Mouse (Mus musculus) heart, postnatal 0 days (tissue): ENCODE data around the gene Nudt3. TPM values are rescaled to one million over a fixed set of nuclear protein-coding genes. Genes with fewer than 3 reads are reported as not detected.

Experiments
- ATAC-seq: fragments of 200-750 bp; cut with Nextera tagmentation; 2 replicates; pipeline ENCODE4 v1.8.0; 2017; ENCODE audit warnings: low read depth, moderate number of reproducible peaks, moderate library complexity; ENCODE audit not compliant: insufficient read depth
- DNase-seq: peaks from one replicate; pipeline ENCODE4 v3.0.0-alpha.2; 2016; ENCODE audit warnings: low spot score
- H3K27ac ChIP-seq: fragments of 300-500 bp; sonication (generic); 2 replicates; pipeline ENCODE4 v1.5.1; 2014; ENCODE audit warnings: low read depth, mild to moderate bottlenecking
- H3K27me3 ChIP-seq: fragments of 300-500 bp; sonication (generic); 2 replicates; pipeline ENCODE4 v1.6.1; 2014; ENCODE audit warnings: low read length, mixed read lengths; ENCODE audit not compliant: control insufficient read depth, insufficient read depth
- H3K36me3 ChIP-seq: fragments of 300-500 bp; sonication (generic); replicated peaks from 2 replicates; pipeline ENCODE4 v1.6.1; 2014; ENCODE audit warnings: low read length, mixed read lengths; ENCODE audit not compliant: control insufficient read depth, insufficient read depth
- H3K4me1 ChIP-seq: fragments of 300-500 bp; sonication (generic); 2 replicates; pipeline ENCODE4 v1.6.1; 2014; ENCODE audit warnings: antibody characterized with exemption; ENCODE audit not compliant: control insufficient read depth, insufficient read depth
- H3K4me2 ChIP-seq: fragments of 300-500 bp; sonication (generic); 2 replicates; pipeline ENCODE4 v1.6.1; 2014; ENCODE audit warnings: low read depth, mild to moderate bottlenecking, low read length, moderate library complexity
- H3K4me3 ChIP-seq: fragments of 300-500 bp; sonication (generic); 2 replicates; pipeline ENCODE4 v1.5.1; 2014; ENCODE audit warnings: low read depth, low read length
- H3K9ac ChIP-seq: fragments of 300-500 bp; sonication (generic); replicated peaks from 2 replicates; pipeline ENCODE4 v1.6.1; 2014; ENCODE audit warnings: low read depth, low read length, mixed read lengths
- H3K9me3 ChIP-seq: fragments of 300-500 bp; sonication (generic); replicated peaks from 2 replicates; pipeline ENCODE4 v1.6.1; 2016; ENCODE audit warnings: low read length; ENCODE audit not compliant: control insufficient read depth
- CTCF ChIP-seq: IDR thresholded peaks from 2 replicates; pipeline ENCODE4 v1.5.1; 2016; ENCODE audit warnings: antibody characterized with exemption, control low read depth, low read depth
- EP300 ChIP-seq: IDR thresholded peaks from 2 replicates; pipeline ENCODE4 v1.6.1; 2016; ENCODE audit warnings: antibody characterized with exemption, low read depth
- WGBS: fragments of 180-500 bp; shearing (Covaris S2); extraction: QIAGEN DNeasy Blood & Tissue Kit; methylation state at CpG from one replicate; pipeline ENCODE4 v1.1.7; 2014; 5-methylcytosine and 5-hydroxymethylcytosine counted together
- polyA plus RNA-seq: library from polyadenylated mRNA; unstranded; fragments of >200 nt; fragmentation: Nextera tagmentation; extraction: Ambion mirVana; gene quantifications from 2 replicates; pipeline ENCODE4 v1.2.1, GENCODE M21; 2015
- total RNA-seq: library from RNA; depleted of rRNA; stranded (reverse); fragments of >200 nt; gene quantifications from 2 replicates; pipeline ENCODE4 v1.2.3, GENCODE M21; 2014; ENCODE audit warnings: low replicate concordance

Gene Nudt3
- total and polyA plus RNA-seq, 2 experiments from 2014 or later, result 140 to 184 TPM

DNA sequence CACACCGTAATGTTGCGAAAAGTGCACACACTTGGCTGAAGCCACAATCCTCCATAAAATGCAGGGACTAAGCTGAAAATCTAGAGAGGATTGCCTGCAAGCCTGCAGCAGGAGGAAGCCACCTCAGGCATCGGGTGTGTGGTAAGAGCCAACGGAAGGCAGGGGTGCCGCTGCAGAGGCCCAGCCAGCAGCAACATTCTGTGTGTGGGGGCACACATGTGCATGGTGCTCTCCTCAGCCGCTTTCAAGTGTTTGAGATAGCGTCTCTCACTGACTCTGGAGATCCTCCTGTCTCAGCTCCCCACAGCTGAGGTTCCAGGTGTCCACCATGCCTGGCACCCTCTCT lies 30.8 kb downstream of the Nudt3 start:
- 87% methylated on average over 7 of the region's 7 CpGs for WGBS
- H3K9ac ChIP-seq, result no peak overlapping the region
- no peaks in the 10 kb centered on the region for H3K27me3 ChIP-seq
- H3K9me3 ChIP-seq, result no peaks in the 10 kb centered on the region
- peaks cover 22% of the 10 kb centered on the region for H3K36me3 ChIP-seq
- TF ChIP-seq EP300, result no peak
- no peak for TF ChIP-seq CTCF
- no peak overlapping the region for H3K27ac ChIP-seq
- no peak overlapping the region for H3K4me2 ChIP-seq
- ATAC-seq (no peak), DNase-seq (no peak)
- H3K4me1 ChIP-seq, result peaks cover 54% of the 10 kb centered on the region
- H3K4me3 ChIP-seq, result no peak overlapping the region

DNA sequence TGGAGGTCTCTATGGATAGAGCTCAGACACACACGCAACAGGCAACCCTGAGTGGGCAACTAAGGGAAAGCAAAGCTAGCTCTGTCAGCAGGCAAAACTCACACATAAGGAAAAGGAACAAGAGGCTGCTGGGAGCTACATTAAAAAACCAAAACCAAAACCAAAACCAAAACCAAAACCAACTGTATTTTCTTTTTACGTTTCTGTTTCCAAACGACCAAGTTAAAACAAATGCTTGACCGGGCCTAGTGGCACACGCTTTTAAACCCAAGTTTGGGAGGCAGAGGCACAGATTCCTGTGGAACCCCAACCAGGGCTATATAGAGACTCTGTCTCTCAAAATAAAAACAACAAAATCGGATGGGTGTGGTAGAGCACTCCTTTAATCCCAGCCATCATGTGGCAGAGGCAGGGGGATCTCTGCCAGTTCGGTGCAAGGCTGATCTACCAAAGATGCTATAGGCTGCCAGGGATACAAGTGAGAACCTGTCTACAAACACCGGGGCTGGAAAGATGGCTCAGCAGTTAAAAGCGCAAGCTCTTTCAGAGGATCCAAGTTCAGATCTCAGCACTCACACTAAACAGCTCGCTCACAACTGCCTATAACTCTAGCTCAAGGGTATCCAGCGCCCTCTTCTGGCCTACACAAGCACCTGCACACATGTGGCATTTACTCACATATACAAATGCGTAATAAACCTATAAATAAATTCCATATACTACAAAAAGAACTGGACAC lies 31.3 kb downstream of the Nudt3 start:
- H3K36me3 ChIP-seq, result peaks cover 22% of the 10 kb centered on the region
- ATAC-seq, result no peak
- H3K4me2 ChIP-seq, result no peak overlapping the region
- no peaks in the 10 kb centered on the region for H3K27me3 ChIP-seq
- H3K9ac ChIP-seq, result no peak overlapping the region
- H3K4me3 ChIP-seq, result no peak overlapping the region
- peak overlapping the region; percentile 60; the same call in 1 of the 2 replicates for H3K27ac ChIP-seq
- no peaks in the 10 kb centered on the region for H3K9me3 ChIP-seq
- 87% methylated on average over 12 of the region's 12 CpGs for WGBS
- peaks cover 55% of the 10 kb centered on the region for H3K4me1 ChIP-seq
- no peak for DNase-seq
- TF ChIP-seq EP300, result no peak
- TF ChIP-seq CTCF, result peak; percentile 24; the same call in 1 of the 2 replicates

DNA sequence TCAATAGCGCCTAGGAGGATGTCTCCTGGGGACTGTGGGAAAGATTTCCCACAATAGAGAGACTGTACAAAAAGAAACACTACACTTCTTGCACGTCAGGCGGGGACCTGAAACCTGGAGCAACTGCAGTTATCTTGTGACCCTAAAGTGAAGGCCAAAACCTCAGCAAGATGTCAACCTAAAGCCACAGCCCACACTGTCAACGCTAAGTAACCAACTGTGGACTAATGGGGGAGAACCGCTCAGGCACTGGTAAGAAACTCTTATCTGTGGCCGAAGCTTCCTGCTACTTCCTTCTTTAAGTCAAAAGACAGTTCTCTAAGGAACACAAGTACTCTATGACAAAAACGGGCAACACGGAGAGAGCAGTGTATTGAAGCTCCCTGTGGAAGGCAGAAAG lies 35.1 kb downstream of the Nudt3 start:
- Histone ChIP-seq H3K27me3 (no peaks in the 10 kb centered on the region), H3K9me3 (no peaks in the 10 kb centered on the region), H3K4me1 (peaks cover 37% of the 10 kb centered on the region), H3K9ac (no peak overlapping the region), H3K36me3 (peaks cover 22% of the 10 kb centered on the region), H3K4me2 (no peak overlapping the region), H3K4me3 (no peak overlapping the region), H3K27ac (peak overlapping the region; percentile 95)
- TF ChIP-seq CTCF (no peak), EP300 (no peak)
- ATAC-seq (no peak), DNase-seq (no peak)
- WGBS, result 41% methylated on average over 8 of the region's 8 CpGs

DNA sequence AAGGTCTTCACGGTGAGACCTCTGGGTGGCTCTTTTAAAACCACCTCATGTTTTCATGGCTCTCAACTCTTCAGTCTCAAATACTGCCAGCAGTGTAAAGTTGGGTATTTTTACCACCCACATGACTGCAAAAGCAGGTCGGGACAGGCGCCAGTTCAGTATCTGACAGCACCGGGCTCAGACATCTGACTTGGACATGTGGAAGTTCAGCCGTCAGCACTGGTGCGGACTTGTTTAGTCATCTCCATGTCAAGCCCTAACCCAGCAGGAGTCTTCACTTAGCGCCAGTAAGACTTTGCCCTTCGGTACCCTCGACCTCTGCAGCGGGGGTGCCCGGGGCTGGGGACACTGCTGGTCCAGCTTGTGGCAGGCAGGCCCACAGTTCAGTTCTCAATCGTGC lies 36.0 kb downstream of the Nudt3 start:
- no peaks in the 10 kb centered on the region for H3K9me3 ChIP-seq
- H3K36me3 ChIP-seq, result peaks cover 24% of the 10 kb centered on the region
- peak overlapping the region; percentile 21; the same call in 1 of the 2 replicates for H3K4me2 ChIP-seq
- peak overlapping the region; percentile 95 for H3K27ac ChIP-seq
- peak; percentile 78; the same call in 1 of the 2 replicates for TF ChIP-seq EP300
- TF ChIP-seq CTCF, result no peak
- H3K9ac ChIP-seq, result 0 out of 2 replicates have a peak overlapping the region, but pooled peaks have one; percentile 27
- ATAC-seq (peak; percentile 89), DNase-seq (peak; percentile 86)
- 28% methylated on average over 12 of the region's 12 CpGs for WGBS
- peaks cover 40% of the 10 kb centered on the region for H3K4me1 ChIP-seq
- no peak overlapping the region for H3K4me3 ChIP-seq
- no peaks in the 10 kb centered on the region for H3K27me3 ChIP-seq

DNA sequence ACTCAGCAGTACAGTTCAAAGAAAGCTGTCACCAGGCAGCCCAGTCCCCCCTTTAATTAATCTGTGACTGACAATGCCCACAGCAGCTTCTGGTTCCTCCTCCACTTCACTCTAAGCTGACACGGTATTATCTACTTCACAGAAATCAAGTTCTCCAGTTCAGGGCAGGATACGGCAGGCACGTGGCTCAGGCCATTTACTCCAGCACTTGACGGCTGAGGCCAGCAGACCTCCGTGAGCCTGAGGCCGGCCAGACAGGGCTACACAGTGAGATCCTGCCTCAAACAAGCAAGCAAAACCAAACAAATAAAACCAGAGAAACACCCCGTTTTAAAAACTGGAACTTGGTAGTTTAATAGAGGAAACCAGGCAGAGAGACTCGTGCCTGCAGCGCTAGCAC lies 36.6 kb downstream of the Nudt3 start:
- no peaks in the 10 kb centered on the region for H3K9me3 ChIP-seq
- no peak overlapping the region for H3K4me3 ChIP-seq
- 0 out of 2 replicates have a peak overlapping the region, but pooled peaks have one; percentile 27 for H3K9ac ChIP-seq
- ATAC-seq (peak; percentile 68), DNase-seq (no peak)
- 36% methylated on average over 9 of the region's 9 CpGs for WGBS
- no peak for TF ChIP-seq EP300
- TF ChIP-seq CTCF, result no peak
- H3K4me1 ChIP-seq, result peaks cover 40% of the 10 kb centered on the region
- H3K27me3 ChIP-seq, result no peaks in the 10 kb centered on the region
- peaks cover 30% of the 10 kb centered on the region for H3K36me3 ChIP-seq
- peak overlapping the region; percentile 21; the same call in 1 of the 2 replicates for H3K4me2 ChIP-seq
- H3K27ac ChIP-seq, result peak overlapping the region; percentile 95
